Mouse (Mus musculus) natural killer cell, adult 2 months (primary cell): Measurements from ENCODE around the gene Dmrt1.

Source experiments
- DNase-seq, 2 experiments: peaks; one replicate each; pipeline ENCODE4 v3.0.0; 2022; ENCODE audit warnings: low spot score in 2 of 2

Gene Dmrt1

GRCm38 (mm10) chr19:25569778-25570177, 64.4 kb downstream of the Dmrt1 start:
- DNase-seq = no peak

- no peak for DNase-seq
Observed at GRCm38 (mm10) chr19:25574431-25574830, 69.0 kb downstream of the Dmrt1 start.

GRCm38 (mm10) chr19:25574981-25575814, 69.8 kb downstream of the Dmrt1 start:
- DNase-seq = no peak

- DNase-seq = no peak
Observed at GRCm38 (mm10) chr19:25578358-25578757, 72.9 kb downstream of the Dmrt1 start.

- no peak for DNase-seq
Observed at GRCm38 (mm10) chr19:25579440-25579839, 74.0 kb downstream of the Dmrt1 start.

GRCm38 (mm10) chr19:25597717-25598232, 92.4 kb downstream of the Dmrt1 start:
- DNase-seq = no peak

GRCm38 (mm10) chr19:25598626-25599025, 93.2 kb downstream of the Dmrt1 start:
- no peak for DNase-seq

GRCm38 (mm10) chr19:25601966-25602365, 96.5 kb downstream of the Dmrt1 start:
- DNase-seq = no peak

- no peak for DNase-seq
Observed at GRCm38 (mm10) chr19:25607461-25608205, 102.2 kb downstream of the Dmrt1 start.

- DNase-seq = no peak
Observed at GRCm38 (mm10) chr19:25608206-25608580, 102.8 kb downstream of the Dmrt1 start.

- DNase-seq = no peak
Observed at GRCm38 (mm10) chr19:25608961-25609850, 103.8 kb downstream of the Dmrt1 start.

GRCm38 (mm10) chr19:25610015-25610410, 104.6 kb downstream of the Dmrt1 start, which contains the start of gene Dmrt3:
Gene Dmrt3 (plus strand): TSS chr19:25610301.
- no peak for DNase-seq

GRCm38 (mm10) chr19:25610411-25611111, 105.1 kb downstream of the Dmrt1 start:
- no peak for DNase-seq

GRCm38 (mm10) chr19:25611116-25611515, 105.7 kb downstream of the Dmrt1 start:
- no peak for DNase-seq

- DNase-seq = no peak
Observed at GRCm38 (mm10) chr19:25611876-25612805, 106.7 kb downstream of the Dmrt1 start.

GRCm38 (mm10) chr19:25612806-25613295, 107.4 kb downstream of the Dmrt1 start:
- DNase-seq = no peak

GRCm38 (mm10) chr19:25613476-25614300, 108.3 kb downstream of the Dmrt1 start:
- no peak for DNase-seq

GRCm38 (mm10) chr19:25615889-25616288, 110.5 kb downstream of the Dmrt1 start:
- DNase-seq = no peak
